Mouse (Mus musculus): ENCODE measurements around the gene Skap2. TPM values are rescaled to one million over a fixed set of nuclear protein-coding genes. Genes with fewer than 3 reads are reported as not detected.

Skap2 gene
- polyA plus RNA-seq (2017; shearing (Covaris generic)) = 19.7 TPM

GRCm38 (mm10) chr6:52012409-52013244 is at the start of gene Skap2:
Skap2 (minus strand) TSS chr6:52012549.

Other genes with a start within 250 kb of the Skap2 start
- not detected for gene Hoxa1, start 145.8 kb upstream of the Skap2 start, polyA plus RNA-seq (2017; shearing (Covaris generic))
- not detected for gene Hoxa2, start 152.3 kb upstream of the Skap2 start, polyA plus RNA-seq (2017; shearing (Covaris generic))
- not detected for gene 5730596B20Rik, start 164.9 kb upstream of the Skap2 start, polyA plus RNA-seq (2017; shearing (Covaris generic))
- gene Hoxa4, start 179.2 kb upstream of the Skap2 start, polyA plus RNA-seq (2017; shearing (Covaris generic)) = not detected
- 0.16 TPM for gene Hoxa5, start 192.0 kb upstream of the Skap2 start, polyA plus RNA-seq (2017; shearing (Covaris generic))
- not detected for gene Hoxa6, start 196.2 kb upstream of the Skap2 start, polyA plus RNA-seq (2017; shearing (Covaris generic))
- gene Hoxa3, start 200.8 kb upstream of the Skap2 start, polyA plus RNA-seq (2017; shearing (Covaris generic)) = not detected
- not detected for gene Gm28308, start 200.8 kb upstream of the Skap2 start, polyA plus RNA-seq (2017; shearing (Covaris generic))
- 0.38 TPM for gene Hoxa7, start 209.3 kb upstream of the Skap2 start, polyA plus RNA-seq (2017; shearing (Covaris generic))
- gene Hoxa9, start 218.5 kb upstream of the Skap2 start, polyA plus RNA-seq (2017; shearing (Covaris generic)) = 0.17 TPM
- not detected for gene Hoxa10, start 228.3 kb upstream of the Skap2 start, polyA plus RNA-seq (2017; shearing (Covaris generic))
- not detected for gene Hoxa11, start 233.3 kb upstream of the Skap2 start, polyA plus RNA-seq (2017; shearing (Covaris generic))
- not detected for gene Hoxa13, start 248.3 kb upstream of the Skap2 start, polyA plus RNA-seq (2017; shearing (Covaris generic))

Measured in CD4-positive, CD25-positive, alpha-beta regulatory T cell (primary cell).